Mouse (Mus musculus) MEL (cell line): ENCODE data around the gene Ugt1a10. TPM values are rescaled to one million over a fixed set of nuclear protein-coding genes. Genes with fewer than 3 reads are reported as not detected.

Source experiments
- DNase-seq: peaks from one replicate; pipeline ENCODE4 v3.0.0; 2011; ENCODE audit warnings: low read depth, low spot score
- H3K27ac ChIP-seq: 2 replicates; pipeline ENCODE4 v1.5.1; 2012; ENCODE audit warnings: low read depth, mild to moderate bottlenecking, control low read depth, low read length, moderate library complexity; ENCODE audit not compliant: control insufficient read depth
- H3K27me3 ChIP-seq, 2 experiments: fragments of 150-350 bp in 1 of 2; sonication (generic) in 1 of 2; 2 replicates each; pipeline ENCODE4 v1.6.1; 2012; ENCODE audit warnings: low read length in 2 of 2, mild to moderate bottlenecking in 2 of 2, improper control_type of control experiment in 1 of 2, moderate library complexity in 1 of 2; ENCODE audit not compliant: insufficient read depth in 2 of 2, control insufficient read depth in 1 of 2
- H3K36me3 ChIP-seq, 2 experiments: 2 replicates each; pipeline ENCODE4 v1.6.1; 2012 to 2014; ENCODE audit warnings: low read length in 2 of 2, improper control_type of control experiment in 1 of 2, inconsistent platforms in 1 of 2, mild to moderate bottlenecking in 1 of 2; ENCODE audit not compliant: insufficient read depth in 2 of 2, control insufficient read depth in 1 of 2
- H3K4me1 ChIP-seq, 2 experiments: fragments of 150-350 bp in 1 of 2; sonication (generic) in 1 of 2; 2 replicates each; pipeline ENCODE4 v1.6.1; 2012; ENCODE audit warnings: low read length in 2 of 2, improper control_type of control experiment in 1 of 2, mild to moderate bottlenecking in 1 of 2; ENCODE audit not compliant: insufficient read depth in 2 of 2, control insufficient read depth in 1 of 2
- H3K4me3 ChIP-seq, 2 experiments: fragments of 150-350 bp in 1 of 2; sonication (generic) in 1 of 2; 2 replicates each; pipeline ENCODE4 v1.5.1; 2012; ENCODE audit warnings: low read depth in 2 of 2, low read length in 2 of 2, mild to moderate bottlenecking in 2 of 2, moderate library complexity in 2 of 2, control low read depth in 1 of 2, improper control_type of control experiment in 1 of 2; ENCODE audit not compliant: control insufficient read depth in 1 of 2, insufficient read depth in 1 of 2
- H3K79me2 ChIP-seq: 2 replicates; pipeline ENCODE4 v1.6.1; 2012; ENCODE audit warnings: mild to moderate bottlenecking, low read length, moderate library complexity; ENCODE audit not compliant: control insufficient read depth, poor library complexity, insufficient read depth
- H3K9ac ChIP-seq: 2 replicates; pipeline ENCODE4 v1.6.1; 2012; ENCODE audit warnings: low read depth, mild to moderate bottlenecking, control low read depth, low read length, moderate library complexity; ENCODE audit not compliant: control insufficient read depth, poor library complexity, severe bottlenecking
- H3K9me3 ChIP-seq: fragments of 150-350 bp; sonication (generic); replicated peaks from 2 replicates; pipeline ENCODE4 v1.6.1; 2012; ENCODE audit warnings: mild to moderate bottlenecking, low read length, improper control_type of control experiment, moderate library complexity; ENCODE audit not compliant: insufficient read depth
- BHLHE40 ChIP-seq: IDR thresholded peaks from 2 replicates; pipeline ENCODE4 v1.6.1; 2012; ENCODE audit warnings: low read depth, mild to moderate bottlenecking, inconsistent platforms, low read length, improper control_type of control experiment, borderline replicate concordance
- CHD1 ChIP-seq: IDR thresholded peaks from 2 replicates; pipeline ENCODE4 v1.6.1; 2012; ENCODE audit warnings: low read depth, mild to moderate bottlenecking, inconsistent platforms, low read length, improper control_type of control experiment
- CHD2 ChIP-seq: IDR thresholded peaks from 2 replicates; pipeline ENCODE4 v1.6.1; 2011; ENCODE audit warnings: low read length, improper control_type of control experiment
- CTCF ChIP-seq, 3 experiments: IDR thresholded peaks in 2 of 3; conservative IDR thresholded peaks in 1 of 3; 2 replicates each; pipeline ENCODE4 v1.5.1; 2011 to 2012; ENCODE audit warnings: low read length in 3 of 3, low read depth in 2 of 3, mild to moderate bottlenecking in 2 of 3, improper control_type of control experiment in 1 of 3, inconsistent platforms in 1 of 3, mixed read lengths in 1 of 3, moderate library complexity in 1 of 3; ENCODE audit not compliant: control insufficient read depth in 1 of 3, insufficient read depth in 1 of 3, poor library complexity in 1 of 3, severe bottlenecking in 1 of 3
- EP300 ChIP-seq, 2 experiments: IDR thresholded peaks; 2 replicates each; pipeline ENCODE4 v1.6.1; 2011; ENCODE audit warnings: improper control_type of control experiment in 2 of 2, low read length in 2 of 2, low read depth in 1 of 2, mild to moderate bottlenecking in 1 of 2
- ETS1 ChIP-seq: IDR thresholded peaks from 2 replicates; pipeline ENCODE4 v1.6.1; 2012; ENCODE audit warnings: low read depth, mild to moderate bottlenecking, inconsistent platforms, low read length, improper control_type of control experiment, moderate library complexity
- HCFC1 ChIP-seq: IDR thresholded peaks from 2 replicates; pipeline ENCODE4 v1.6.1; 2012; ENCODE audit warnings: low read depth, mild to moderate bottlenecking, inconsistent platforms, low read length, improper control_type of control experiment, moderate library complexity
- JUND ChIP-seq: IDR thresholded peaks from 2 replicates; pipeline ENCODE4 v1.6.1; 2011; ENCODE audit warnings: low read depth, mild to moderate bottlenecking, improper control_type of control experiment, low read length
- KAT2A ChIP-seq: conservative IDR thresholded peaks from 2 replicates; pipeline ENCODE4 v1.6.1; 2012; ENCODE audit warnings: low read depth, low read length, improper control_type of control experiment, inconsistent platforms
- MAX ChIP-seq: IDR thresholded peaks from 2 replicates; pipeline ENCODE4 v1.6.1; 2011; ENCODE audit warnings: low read length, improper control_type of control experiment
- MAZ ChIP-seq: IDR thresholded peaks from 2 replicates; pipeline ENCODE4 v1.6.1; 2012; ENCODE audit warnings: low read depth, mild to moderate bottlenecking, inconsistent platforms, low read length, improper control_type of control experiment
- MYB ChIP-seq: IDR thresholded peaks from 2 replicates; pipeline ENCODE4 v1.6.1; 2011; ENCODE audit warnings: mild to moderate bottlenecking, low read depth, low read length, improper control_type of control experiment
- MYC ChIP-seq: IDR thresholded peaks from 2 replicates; pipeline ENCODE4 v1.6.1; 2011; ENCODE audit warnings: low read depth, mild to moderate bottlenecking, low read length, improper control_type of control experiment, moderate library complexity
- NELFE ChIP-seq: IDR thresholded peaks from 2 replicates; pipeline ENCODE4 v1.6.1; 2011; ENCODE audit warnings: low read depth, low read length, improper control_type of control experiment
- NRF1 ChIP-seq: IDR thresholded peaks from 2 replicates; pipeline ENCODE4 v1.6.1; 2014; ENCODE audit warnings: low read depth, mild to moderate bottlenecking, inconsistent platforms, low read length, improper control_type of control experiment, moderate library complexity; ENCODE audit not compliant: poor library complexity, insufficient read depth, severe bottlenecking
- POLR2AphosphoS5 ChIP-seq: IDR thresholded peaks from 2 replicates; pipeline ENCODE4 v1.6.1; 2012; ENCODE audit warnings: low read depth, borderline replicate concordance, mild to moderate bottlenecking, inconsistent platforms, low read length, moderate library complexity, mixed read lengths
- SIN3A ChIP-seq: IDR thresholded peaks from 2 replicates; pipeline ENCODE4 v1.6.1; 2012; ENCODE audit warnings: low read length, improper control_type of control experiment, inconsistent platforms
- UBTF ChIP-seq: IDR thresholded peaks from 2 replicates; pipeline ENCODE4 v1.6.1; 2012; ENCODE audit warnings: low read depth, mild to moderate bottlenecking, inconsistent platforms, low read length, improper control_type of control experiment, moderate library complexity, borderline replicate concordance; ENCODE audit not compliant: insufficient read depth
- USF2 ChIP-seq, 2 experiments: IDR thresholded peaks; 2 replicates each; pipeline ENCODE4 v1.6.1; 2011 to 2012; ENCODE audit warnings: improper control_type of control experiment in 2 of 2, low read length in 2 of 2, borderline replicate concordance in 1 of 2, inconsistent platforms in 1 of 2, low read depth in 1 of 2, mild to moderate bottlenecking in 1 of 2; ENCODE audit not compliant: insufficient read depth in 1 of 2
- ZMIZ1 ChIP-seq: IDR thresholded peaks from 2 replicates; pipeline ENCODE4 v1.6.1; 2012; ENCODE audit warnings: low read depth, mild to moderate bottlenecking, inconsistent platforms, low read length, improper control_type of control experiment, moderate library complexity
- ZNF384 ChIP-seq: IDR thresholded peaks from 2 replicates; pipeline ENCODE4 v1.6.1; 2012; ENCODE audit warnings: low read depth, mild to moderate bottlenecking, inconsistent platforms, low read length, improper control_type of control experiment
- polyA plus RNA-seq, 2 experiments: library from polyadenylated mRNA; stranded (reverse) in 1 of 2; unstranded in 1 of 2; fragments of >175 nt in 1 of 2; fragments of >200 nt in 1 of 2; gene quantifications; 2 replicates each; pipeline versions ENCODE4 v1.2.1 to v1.2.4; 2012; ENCODE audit warnings: low replicate concordance in 2 of 2, low read depth in 1 of 2; ENCODE audit not compliant: insufficient read length in 2 of 2, insufficient read depth in 1 of 2, missing spikeins in 1 of 2
- total RNA-seq: library from RNA; depleted of rRNA; stranded (reverse); fragments of 300-350 nt; gene quantifications from 2 replicates; pipeline ENCODE4 v1.2.3, GENCODE M21; 2012

The Ugt1a10 gene
- total and polyA plus RNA-seq, 3 experiments, result not detected

DNA sequence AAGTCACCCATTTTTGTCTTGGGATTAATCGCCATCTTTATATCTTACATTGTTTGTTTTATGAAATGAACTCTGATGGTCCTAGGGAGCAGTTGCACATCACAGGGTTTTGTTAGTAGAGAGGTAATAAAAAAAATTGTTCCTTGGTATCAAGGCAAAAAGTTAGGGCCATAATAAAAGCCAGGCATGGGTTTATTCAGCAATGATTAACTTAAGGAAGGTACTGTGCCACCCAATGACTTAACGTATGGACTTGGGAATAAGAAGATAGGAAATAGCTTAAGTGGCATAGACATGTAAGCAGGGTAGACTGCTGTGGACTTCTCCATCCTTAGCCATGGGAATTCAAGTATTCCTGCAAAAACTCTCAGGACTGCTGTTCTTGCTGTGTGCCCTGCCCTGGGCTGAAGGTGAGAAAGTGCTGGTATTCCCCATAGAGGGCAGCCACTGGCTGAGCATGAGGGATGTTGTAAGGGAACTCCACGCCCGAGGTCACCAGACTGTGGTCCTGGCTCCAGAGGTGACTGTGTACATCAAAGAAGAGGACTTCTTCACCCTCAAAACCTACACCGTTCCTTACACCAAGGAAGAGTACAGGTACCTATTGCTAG lies 131.2 kb downstream of the Ugt1a10 start (continued):
- no peak for TF ChIP-seq MYC
- no peak for TF ChIP-seq MAZ
- no peak for TF ChIP-seq NRF1

DNA sequence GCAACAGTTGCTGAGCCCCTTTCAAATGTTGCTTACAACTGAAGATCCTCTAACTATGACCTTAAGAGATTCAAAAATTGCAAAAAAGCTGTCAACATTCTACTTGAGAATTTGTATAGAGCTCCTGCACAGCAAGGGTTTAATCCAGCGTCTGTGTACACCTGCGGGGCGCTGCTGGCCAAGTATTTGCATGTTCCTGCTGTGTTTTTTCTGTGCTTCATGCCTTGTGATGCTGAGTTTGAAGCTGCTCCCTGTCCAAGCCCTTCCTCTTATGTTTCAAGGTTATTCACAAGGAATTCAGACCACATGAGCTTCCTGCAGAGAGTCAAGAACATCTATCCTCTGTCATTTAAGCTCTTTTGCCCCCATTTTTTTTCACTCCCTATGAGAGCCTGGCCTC lies 136.9 kb downstream of the Ugt1a10 start:
- H3K9ac ChIP-seq, result no peak overlapping the region
- TF ChIP-seq CTCF (IDR thresholded peaks at IDR 0.05 in 2 of 3, conservative IDR thresholded peaks at IDR 0.05 in 1 of 3; ENCODE audit: control insufficient read depth in 1 of 3, insufficient read depth in 1 of 3, low read depth in 2 of 3, low read length in 3 of 3, poor library complexity in 1 of 3, severe bottlenecking in 1 of 3) (no peak), MAX (no peak), SIN3A (no peak), CHD2 (no peak), BHLHE40 (no peak), MYB (no peak), JUND (no peak), USF2 (IDR thresholded peaks at IDR 0.05; ENCODE audit: borderline replicate concordance in 1 of 2, insufficient read depth in 1 of 2, low read depth in 1 of 2, low read length in 2 of 2) (no peak), ZMIZ1 (no peak), UBTF (no peak), NELFE (no peak)
- DNase-seq, result no peak
- no peaks in the 10 kb centered on the region for H3K36me3 ChIP-seq
- no peaks in the 10 kb centered on the region for H3K79me2 ChIP-seq
- H3K4me3 ChIP-seq, result no peak overlapping the region
- no peaks in the 10 kb centered on the region for H3K4me1 ChIP-seq
- H3K27me3 ChIP-seq, result no peaks in the 10 kb centered on the region
- H3K9me3 ChIP-seq, result no peaks in the 10 kb centered on the region
- H3K27ac ChIP-seq, result no peak overlapping the region

DNA sequence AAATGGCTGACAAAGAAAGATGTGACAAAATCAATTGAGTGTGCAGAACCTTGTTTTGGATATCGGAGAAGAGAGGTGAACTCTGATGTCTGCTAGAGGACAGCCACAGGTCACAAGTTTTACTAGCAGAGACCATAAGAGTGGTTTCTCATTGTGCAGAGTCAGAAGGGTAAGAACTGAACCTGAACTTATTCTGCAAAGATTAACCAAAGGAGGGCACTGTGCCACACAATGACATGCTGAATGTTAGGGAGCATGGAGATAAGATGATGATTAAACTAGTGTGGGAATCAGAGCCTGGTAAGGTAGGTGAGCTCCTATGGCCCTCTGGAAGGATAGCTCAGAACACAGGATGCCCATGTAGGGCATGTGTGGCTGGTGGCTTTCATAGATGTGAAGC lies 140.5 kb downstream of the Ugt1a10 start:
- no peaks in the 10 kb centered on the region for H3K4me1 ChIP-seq

More for the DNA sequence above, 140.5 kb downstream of the Ugt1a10 start:
- Histone ChIP-seq H3K9ac (no peak overlapping the region), H3K4me3 (no peak overlapping the region), H3K27me3 (peaks cover 2 to 3% of the 10 kb centered on the region in 2 experiments; a peak in 2 of 4 replicates), H3K27ac (no peak overlapping the region), H3K79me2 (no peaks in the 10 kb centered on the region), H3K36me3 (no peaks in the 10 kb centered on the region), H3K9me3 (no peaks in the 10 kb centered on the region)
- TF ChIP-seq ETS1 (no peak), EP300 (IDR thresholded peaks at IDR 0.05; ENCODE audit: low read depth in 1 of 2, low read length in 2 of 2) (no peak), ZNF384 (no peak), BHLHE40 (no peak), POLR2AphosphoS5 (no peak), HCFC1 (no peak), KAT2A (no peak), CHD1 (no peak), NRF1 (no peak), CHD2 (no peak)
- no peak for DNase-seq
